Mouse (Mus musculus) intestine, embryonic 16.5 days (tissue): ENCODE data around the gene 4932438H23Rik. TPM values are rescaled to one million over a fixed set of nuclear protein-coding genes. Genes with fewer than 3 reads are reported as not detected.

Experiments used
- ATAC-seq: fragments of 200-750 bp; cut with Nextera tagmentation; 2 replicates; pipeline ENCODE4 v1.8.0; 2017; ENCODE audit warnings: moderate TSS enrichment, moderate library complexity
- H3K27ac ChIP-seq: fragments of 300-500 bp; sonication (generic); 2 replicates; pipeline ENCODE4 v1.5.1; 2014; ENCODE audit warnings: mild to moderate bottlenecking, low read length
- H3K27me3 ChIP-seq: fragments of 300-500 bp; sonication (generic); replicated peaks from 2 replicates; pipeline ENCODE4 v1.6.1; 2014; ENCODE audit warnings: low read length, control low read depth, mixed read lengths; ENCODE audit not compliant: control insufficient read depth, insufficient read depth
- H3K36me3 ChIP-seq: fragments of 300-500 bp; sonication (generic); 2 replicates; pipeline ENCODE4 v1.6.1; 2014; ENCODE audit warnings: low read length, control low read depth; ENCODE audit not compliant: control insufficient read depth, insufficient read depth
- H3K4me1 ChIP-seq: fragments of 300-500 bp; sonication (generic); 2 replicates; pipeline ENCODE4 v1.6.1; 2014; ENCODE audit warnings: low read length, control low read depth, mixed read lengths; ENCODE audit not compliant: control insufficient read depth, insufficient read depth
- H3K4me2 ChIP-seq: fragments of 300-500 bp; sonication (generic); 2 replicates; pipeline ENCODE4 v1.6.1; 2014; ENCODE audit warnings: low read depth, low read length, control low read depth
- H3K4me3 ChIP-seq: fragments of 300-500 bp; sonication (generic); 2 replicates; pipeline ENCODE4 v1.5.1; 2014; ENCODE audit warnings: mild to moderate bottlenecking, low read length
- H3K9ac ChIP-seq: fragments of 300-500 bp; sonication (generic); 2 replicates; pipeline ENCODE4 v1.6.1; 2014; ENCODE audit warnings: low read depth, low read length
- H3K9me3 ChIP-seq: fragments of 300-500 bp; sonication (generic); 2 replicates; pipeline ENCODE4 v1.6.1; 2016; ENCODE audit warnings: low read length, control low read depth; ENCODE audit not compliant: control insufficient read depth
- WGBS: fragments of 180-500 bp; shearing (Covaris S2); extraction: QIAGEN DNeasy Blood & Tissue Kit; methylation state at CpG from one replicate; pipeline ENCODE4 v1.1.7; 2014; 5-methylcytosine and 5-hydroxymethylcytosine counted together
- polyA plus RNA-seq: library from polyadenylated mRNA; unstranded; fragments of >200 nt; fragmentation: Nextera tagmentation; extraction: Ambion mirVana; gene quantifications from 2 replicates; pipeline ENCODE4 v1.2.1, GENCODE M21; 2015

The 4932438H23Rik gene
- polyA plus RNA-seq, 1 experiment from 2014 or later = 0.17 TPM

GRCm38 (mm10) chr16:91105481-91106051 lies 10.6 kb upstream of the 4932438H23Rik start:
- Histone ChIP-seq H3K36me3 (no peaks in the 10 kb centered on the region), H3K27ac (no peak overlapping the region), H3K4me2 (no peak overlapping the region), H3K27me3 (0 out of 2 replicates have a peak, but pooled peaks cover 4% of the 10 kb centered on the region), H3K4me1 (no peaks in the 10 kb centered on the region), H3K4me3 (no peak overlapping the region), H3K9ac (no peak overlapping the region), H3K9me3 (no peaks in the 10 kb centered on the region; the same call in 1 of the 2 replicates)
- no peak for ATAC-seq
- 35% methylated on average over 13 of the region's 13 CpGs for WGBS

GRCm38 (mm10) chr16:91104821-91105480 lies 10.0 kb upstream of the 4932438H23Rik start:
- 46% methylated on average over 10 of the region's 10 CpGs for WGBS
- Histone ChIP-seq H3K27me3 (0 out of 2 replicates have a peak, but pooled peaks cover 4% of the 10 kb centered on the region), H3K36me3 (no peaks in the 10 kb centered on the region), H3K4me2 (no peak overlapping the region), H3K4me1 (no peaks in the 10 kb centered on the region), H3K4me3 (no peak overlapping the region), H3K27ac (no peak overlapping the region), H3K9me3 (no peaks in the 10 kb centered on the region; the same call in 1 of the 2 replicates), H3K9ac (no peak overlapping the region)
- no peak for ATAC-seq

- 78% methylated on average over 14 of the region's 14 CpGs for WGBS
- Histone ChIP-seq H3K9me3 (no peaks in the 10 kb centered on the region; the same call in 1 of the 2 replicates), H3K36me3 (no peaks in the 10 kb centered on the region), H3K9ac (no peak overlapping the region), H3K4me3 (no peak overlapping the region), H3K27me3 (0 out of 2 replicates have a peak, but pooled peaks cover 4% of the 10 kb centered on the region), H3K27ac (no peak overlapping the region), H3K4me1 (no peaks in the 10 kb centered on the region), H3K4me2 (no peak overlapping the region)
- ATAC-seq = no peak
Measured at GRCm38 (mm10) chr16:91103386-91103785, 8.5 kb upstream of the 4932438H23Rik start.

- no peaks in the 10 kb centered on the region for H3K36me3 ChIP-seq
- H3K27ac ChIP-seq = no peak overlapping the region
- ATAC-seq = no peak
- H3K9ac ChIP-seq = no peak overlapping the region
- H3K4me3 ChIP-seq = no peak overlapping the region
- H3K4me1 ChIP-seq = no peaks in the 10 kb centered on the region
- H3K9me3 ChIP-seq = no peaks in the 10 kb centered on the region
- H3K27me3 ChIP-seq = 0 out of 2 replicates have a peak, but pooled peaks cover 4% of the 10 kb centered on the region
- 52% methylated on average over 2 of the region's 2 CpGs for WGBS
- no peak overlapping the region for H3K4me2 ChIP-seq
Measured at GRCm38 (mm10) chr16:91100484-91100883, 5.6 kb upstream of the 4932438H23Rik start.

- 77% methylated on average over 16 of the region's 16 CpGs for WGBS
- no peak overlapping the region for H3K4me3 ChIP-seq
- ATAC-seq = no peak
Measured at GRCm38 (mm10) chr16:91099444-91100065, 4.6 kb upstream of the 4932438H23Rik start.

GRCm38 (mm10) chr16:91097858-91098257 lies 2.9 kb upstream of the 4932438H23Rik start:
- no peak overlapping the region for H3K9ac ChIP-seq
- no peak for ATAC-seq
- H3K9me3 ChIP-seq = no peaks in the 10 kb centered on the region
- no peak overlapping the region for H3K27ac ChIP-seq
- H3K4me1 ChIP-seq = no peaks in the 10 kb centered on the region
- no peak overlapping the region for H3K4me2 ChIP-seq
- H3K27me3 ChIP-seq = no peaks in the 10 kb centered on the region
- 89% methylated on average over 11 of the region's 11 CpGs for WGBS
- H3K4me3 ChIP-seq = no peak overlapping the region
- H3K36me3 ChIP-seq = no peaks in the 10 kb centered on the region

More at GRCm38 (mm10) chr16:91099444-91100065, 4.6 kb upstream of the 4932438H23Rik start:
- Histone ChIP-seq H3K27ac (no peak overlapping the region), H3K9me3 (no peaks in the 10 kb centered on the region), H3K4me1 (no peaks in the 10 kb centered on the region), H3K27me3 (0 out of 2 replicates have a peak, but pooled peaks cover 4% of the 10 kb centered on the region), H3K4me2 (no peak overlapping the region), H3K9ac (no peak overlapping the region), H3K36me3 (no peaks in the 10 kb centered on the region)

GRCm38 (mm10) chr16:91096984-91097506 lies 2.1 kb upstream of the 4932438H23Rik start:
- H3K27ac ChIP-seq = no peak overlapping the region
- ATAC-seq = no peak
- 87% methylated on average over 4 of the region's 4 CpGs for WGBS
- H3K4me3 ChIP-seq = no peak overlapping the region
- H3K4me2 ChIP-seq = no peak overlapping the region
- no peaks in the 10 kb centered on the region for H3K9me3 ChIP-seq
- H3K4me1 ChIP-seq = no peaks in the 10 kb centered on the region
- H3K27me3 ChIP-seq = no peaks in the 10 kb centered on the region
- H3K9ac ChIP-seq = no peak overlapping the region
- no peaks in the 10 kb centered on the region for H3K36me3 ChIP-seq

- no peak overlapping the region for H3K4me2 ChIP-seq
- no peak overlapping the region for H3K9ac ChIP-seq
- no peak for ATAC-seq
- no peak overlapping the region for H3K27ac ChIP-seq
- no peak overlapping the region for H3K4me3 ChIP-seq
- H3K36me3 ChIP-seq = no peaks in the 10 kb centered on the region
- H3K27me3 ChIP-seq = no peaks in the 10 kb centered on the region
- H3K4me1 ChIP-seq = no peaks in the 10 kb centered on the region
- H3K9me3 ChIP-seq = no peaks in the 10 kb centered on the region
- 84% methylated on average over 2 of the region's 2 CpGs for WGBS
Measured at GRCm38 (mm10) chr16:91096016-91096415, 1.1 kb upstream of the 4932438H23Rik start.

GRCm38 (mm10) chr16:91086642-91087306 lies 8.1 kb downstream of the 4932438H23Rik start:
- ATAC-seq = peak; percentile 75
- WGBS = 55% methylated on average over 4 of the region's 4 CpGs

More at GRCm38 (mm10) chr16:91086642-91087306, 8.1 kb downstream of the 4932438H23Rik start:
- Histone ChIP-seq H3K36me3 (no peaks in the 10 kb centered on the region), H3K9ac (no peak overlapping the region), H3K27me3 (peaks cover 2% of the 10 kb centered on the region; the same call in 1 of the 2 replicates), H3K4me3 (no peak overlapping the region), H3K27ac (no peak overlapping the region), H3K9me3 (no peaks in the 10 kb centered on the region), H3K4me1 (no peaks in the 10 kb centered on the region), H3K4me2 (no peak overlapping the region)
